Mouse (Mus musculus): ENCODE measurements at regions not wholly inside any gene's neighbourhood (a gene's known extent, or its start where the extent isn't known, plus 50 kb on each side); places are given as distances from the start of the nearest gene placed in this dataset.
A peak's percentile ranks its signal among the peaks of the same experiment; 100 is the strongest.

DNA sequence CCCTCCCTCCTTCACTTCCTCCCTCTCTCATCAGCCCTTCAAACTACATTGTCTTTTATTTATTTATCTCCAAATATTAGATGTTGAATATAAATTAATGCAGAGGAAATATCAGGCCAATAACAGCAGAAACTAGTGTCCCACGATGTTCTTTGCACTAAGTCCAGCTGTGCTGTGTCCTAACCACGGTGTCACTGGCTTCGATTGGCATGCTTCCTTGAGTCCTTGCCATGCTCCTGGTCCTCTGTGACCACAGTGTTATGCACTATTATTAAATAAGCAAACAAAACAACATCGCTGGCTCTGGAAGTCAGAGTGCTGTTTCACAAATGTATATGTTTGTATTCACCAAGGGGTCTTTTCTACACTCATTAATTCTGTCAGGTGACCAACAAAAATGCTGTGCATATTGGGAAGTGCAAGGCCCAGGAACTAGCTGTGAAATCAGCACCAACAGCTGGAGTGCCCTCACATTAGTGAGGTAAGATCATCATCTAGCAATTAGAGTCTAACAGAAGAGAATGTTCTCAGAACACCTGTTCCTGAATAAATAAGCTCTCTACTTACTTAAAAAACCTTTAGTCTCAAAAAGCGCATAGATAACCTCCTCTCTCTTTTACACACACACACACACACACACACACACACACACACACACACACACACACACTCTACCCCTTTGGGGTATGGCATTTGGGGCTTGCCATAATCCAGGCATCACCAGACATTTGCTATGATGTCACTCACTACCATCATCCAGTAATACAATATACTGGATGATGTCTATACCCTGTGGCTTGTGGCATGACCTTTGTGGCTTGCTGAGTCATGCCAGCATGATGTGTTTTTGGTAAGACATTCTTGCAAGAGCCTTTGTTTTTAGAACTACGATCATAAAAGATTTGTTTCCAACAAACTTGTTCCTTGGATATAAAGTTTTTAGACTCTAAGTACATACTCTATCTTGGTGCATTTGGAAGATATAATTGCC, 81.9 kb upstream of the Rgs2 start:
- peak; percentile 100 for ATAC-seq (replicated peaks; ENCODE audit: low read depth, poor library complexity, severe bottlenecking)

GRCm38 (mm10) chr1:144078972-144079371, 75.0 kb upstream of the Rgs2 start:
- ATAC-seq (replicated peaks; ENCODE audit: low read depth, poor library complexity, severe bottlenecking) = no peak

DNA sequence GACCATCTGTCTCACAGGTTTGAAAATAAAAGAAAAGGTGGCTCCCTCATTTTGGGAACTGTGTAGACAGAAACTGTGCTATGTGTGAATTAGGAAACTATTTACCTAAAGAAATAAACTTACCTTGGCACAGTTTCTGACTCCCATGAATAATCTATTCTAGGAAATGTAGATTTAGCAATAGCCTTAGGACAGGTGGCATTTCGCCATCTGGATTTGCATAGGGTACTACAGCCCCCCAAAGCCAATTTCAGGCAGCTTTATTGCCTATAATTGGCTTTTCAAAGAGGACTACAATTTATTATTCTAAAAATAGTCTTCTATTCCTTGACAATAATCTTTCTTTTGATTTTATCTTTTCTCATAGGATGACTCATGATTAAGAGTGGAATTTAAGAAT, 74.5 kb upstream of the Rgs2 start:
- ATAC-seq (replicated peaks; ENCODE audit: low read depth, poor library complexity, severe bottlenecking) = no peak

- ATAC-seq (replicated peaks; ENCODE audit: low read depth, poor library complexity, severe bottlenecking) = peak; percentile 96
Measured at GRCm38 (mm10) chr1:144075991-144076390, 72.0 kb upstream of the Rgs2 start.

DNA sequence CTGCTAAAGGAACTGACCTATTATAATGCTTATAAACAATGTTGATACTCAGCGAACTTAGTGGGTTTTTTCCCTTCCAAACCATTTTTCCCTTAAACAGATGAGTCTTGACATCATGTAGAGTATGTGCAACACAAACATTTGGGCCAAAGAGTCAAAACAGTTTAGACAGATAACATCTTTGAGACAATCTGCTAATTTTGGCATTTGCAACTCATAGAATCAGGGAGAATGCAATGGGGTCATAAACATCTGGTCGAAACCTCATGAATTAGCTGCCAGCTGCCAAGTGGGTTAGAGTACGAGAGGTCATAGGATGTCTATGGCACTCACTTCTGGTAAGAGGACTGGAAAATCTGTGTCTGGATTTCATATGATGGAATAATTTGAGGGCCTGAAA, 57.3 kb upstream of the Rgs2 start:
- no peak for ATAC-seq (replicated peaks; ENCODE audit: low read depth, poor library complexity, severe bottlenecking)

DNA sequence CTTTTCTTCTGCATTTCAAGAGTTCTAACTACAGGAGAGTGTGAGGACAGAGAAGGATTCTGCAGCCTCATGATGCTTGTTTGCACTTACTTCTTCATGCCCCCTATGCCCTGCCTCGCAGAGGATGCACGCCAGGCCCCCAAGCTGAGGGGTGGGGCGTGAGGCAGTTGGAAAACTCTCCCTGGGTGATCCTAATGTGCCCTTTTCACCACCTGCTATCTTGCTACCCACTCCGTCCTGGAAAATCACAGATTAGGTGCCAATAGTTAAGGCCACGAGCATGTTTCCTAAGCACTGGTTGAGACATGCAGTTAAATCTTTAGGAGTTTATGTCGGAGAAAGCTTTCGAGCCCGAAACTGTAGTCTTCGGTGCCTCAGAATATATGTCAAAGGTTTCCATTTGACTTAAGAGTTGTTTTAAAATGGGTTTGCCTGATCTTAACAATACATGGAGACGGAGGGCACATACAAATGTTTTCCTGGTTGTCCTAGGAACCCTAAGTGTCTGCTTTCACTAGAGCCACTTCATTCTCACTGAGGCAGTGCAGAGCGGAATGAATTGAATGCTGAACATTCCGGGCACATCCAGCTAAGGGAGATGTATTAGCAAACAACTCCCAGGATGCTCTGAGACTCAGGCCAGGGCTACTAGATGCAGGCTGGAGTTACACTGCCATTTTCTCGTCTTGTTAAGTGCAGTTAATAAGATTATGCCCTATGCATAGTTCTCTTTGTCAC, 51.7 kb upstream of the Rgs2 start:
- no peak for ATAC-seq (replicated peaks; ENCODE audit: low read depth, poor library complexity, severe bottlenecking)
